In genomic region chr4:44944426-44945075, GRCm38 (mm10) we compare ENCODE assay signal across 21 mouse cellular contexts. TPM values are rescaled to one million over a fixed set of nuclear protein-coding genes. Genes with fewer than 3 reads are reported as not detected.
DNase-seq lines count a peak whose midpoint lies in the region; ATAC-seq and TF ChIP-seq lines count a peak whose summit lies in the region.
"Had no signal": no experiment of that assay in that cellular context is flagged by ENCODE, and none has a peak within 500 bp of the region (broad histone marks: within the 10 kb centered on the region; RNA-seq: fewer than 3 reads in every experiment).

No protein-coding gene starts in this region.

- H3K4me2 ChIP-seq in midbrain, embryonic 11.5 days, result no peak overlapping the region
- H3K4me2 ChIP-seq in midbrain, embryonic 13.5 days (replicated peaks), result no peak overlapping the region
- peak overlapping the region; percentile 48 for H3K4me2 ChIP-seq in CH12.LX (ENCODE audit: insufficient read depth, low read depth, poor library complexity, severe bottlenecking)
- H3K4me2 ChIP-seq in kidney, embryonic 16.5 days (replicated peaks; ENCODE audit: low read depth, low read length), result no peak overlapping the region
- no peak overlapping the region for H3K4me2 ChIP-seq in neural tube, embryonic 15.5 days
- H3K4me2 ChIP-seq: embryonic facial prominence, embryonic 15.5 days; heart, embryonic 11.5 days; hindbrain, embryonic 15.5 days; intestine, embryonic 15.5 days; limb, embryonic 12.5 days; liver, embryonic 11.5 days had no signal

- TF ChIP-seq EP300 in CH12.LX (IDR thresholded peaks at IDR 0.05; ENCODE audit: low read length), result peak; percentile 90

- 81% methylated on average over 10 of the region's 10 CpGs for WGBS in midbrain, embryonic 11.5 days
- 72% methylated on average over 10 of the region's 10 CpGs for WGBS in midbrain, embryonic 13.5 days
- WGBS in kidney, embryonic 16.5 days, result 76% methylated on average over 10 of the region's 10 CpGs
- WGBS in neural tube, embryonic 15.5 days, result 86% methylated on average over 10 of the region's 10 CpGs

- ATAC-seq in midbrain, embryonic 11.5 days (ENCODE audit: low FRiP score), result no peak
- ATAC-seq in midbrain, embryonic 13.5 days, result no peak
- peak; percentile 67; the same call in 1 of the 2 replicates for ATAC-seq in kidney, embryonic 16.5 days (ENCODE audit: low FRiP score, low TSS enrichment)
- no peak for ATAC-seq in neural tube, embryonic 15.5 days (ENCODE audit: low FRiP score)
- ATAC-seq: forebrain, embryonic 14.5 days; intestine, embryonic 15.5 days; liver, postnatal 0 days; lung, postnatal 0 days had no signal

- dilution Hi-C loops in CH12.LX (cut with MboI; ENCODE audit: extremely low pct_ligation_motif_present, extremely low pct_unique_long_range_greater_than_20kb, low sequenced_read_pairs), result no loop called here

- no peak overlapping the region for H3K27ac ChIP-seq in midbrain, embryonic 11.5 days (ENCODE audit: low read depth, low read length)
- no peak overlapping the region for H3K27ac ChIP-seq in midbrain, embryonic 13.5 days
- peak overlapping the region; percentile 17; the same call in 1 of the 2 replicates for H3K27ac ChIP-seq in CH12.LX (ENCODE audit: insufficient read depth, low read depth)
- H3K27ac ChIP-seq in kidney, embryonic 16.5 days (ENCODE audit: low read length), result peak overlapping the region; percentile 65; the same call in 1 of the 2 replicates
- H3K27ac ChIP-seq in neural tube, embryonic 15.5 days (replicated peaks), result no peak overlapping the region
- H3K27ac ChIP-seq: embryonic facial prominence, embryonic 15.5 days; gastrocnemius, adult 2 months; hindbrain, embryonic 15.5 days; intestine, embryonic 15.5 days; limb, embryonic 12.5 days; midbrain, embryonic 10.5 days had no signal

- TF ChIP-seq CTCF in CH12.LX (conservative IDR thresholded peaks at IDR 0.05 in 1 of 2, IDR thresholded peaks at IDR 0.05 in 1 of 2; ENCODE audit: low read depth in 2 of 2, low read length in 2 of 2), result no peak

- H3K36me3 ChIP-seq in midbrain, embryonic 11.5 days (ENCODE audit: control insufficient read depth, insufficient read depth, low read length), result no peaks in the 10 kb centered on the region
- H3K36me3 ChIP-seq in midbrain, embryonic 13.5 days, result no peaks in the 10 kb centered on the region
- no peaks in the 10 kb centered on the region for H3K36me3 ChIP-seq in CH12.LX (replicated peaks in 1 of 2; ENCODE audit: control insufficient read depth in 1 of 2, insufficient read depth in 1 of 2, low read length in 1 of 2)
- no peaks in the 10 kb centered on the region for H3K36me3 ChIP-seq in kidney, embryonic 16.5 days (ENCODE audit: insufficient read depth, low read length)
- no peaks in the 10 kb centered on the region for H3K36me3 ChIP-seq in splenic B cell, adult 2 months (ENCODE audit: control insufficient read depth, insufficient read depth, low read length, poor library complexity, severe bottlenecking)
- H3K36me3 ChIP-seq in neural tube, embryonic 15.5 days, result no peaks in the 10 kb centered on the region
- H3K36me3 ChIP-seq: embryonic facial prominence, embryonic 15.5 days; hindbrain, embryonic 15.5 days; intestine, embryonic 15.5 days; limb, embryonic 12.5 days; midbrain, embryonic 10.5 days had no signal

- no peak; the same call in 1 of the 2 replicates for TF ChIP-seq RAD21 in CH12.LX (IDR thresholded peaks at IDR 0.05; ENCODE audit: low read depth, low read length)

- in situ Hi-C loops in CH12.LX (cut with MboI; ENCODE audit: low pct_ligation_motif_present, low pct_unique_long_range_greater_than_20kb, low sequenced_read_pairs), result loop anchor here (25.0 kb wide), 1 partner anchor 632 kb away; the partner anchor contains the start of gene Melk

- no peaks in the 10 kb centered on the region for H3K9me3 ChIP-seq in midbrain, embryonic 11.5 days (ENCODE audit: control insufficient read depth, low read length)
- H3K9me3 ChIP-seq in midbrain, embryonic 13.5 days, result no peaks in the 10 kb centered on the region
- peaks cover 2% of the 10 kb centered on the region for H3K9me3 ChIP-seq in CH12.LX (replicated peaks; ENCODE audit: low read length)
- H3K9me3 ChIP-seq in kidney, embryonic 16.5 days (ENCODE audit: low read length), result no peaks in the 10 kb centered on the region
- no peaks in the 10 kb centered on the region for H3K9me3 ChIP-seq in neural tube, embryonic 15.5 days (replicated peaks)
- H3K9me3 ChIP-seq: embryonic facial prominence, embryonic 15.5 days; hindbrain, embryonic 15.5 days; intestine, embryonic 15.5 days; limb, embryonic 12.5 days; midbrain, embryonic 10.5 days had no signal

- H3K4me1 ChIP-seq in midbrain, embryonic 11.5 days (ENCODE audit: control insufficient read depth, insufficient read depth, low read length), result no peaks in the 10 kb centered on the region
- H3K4me1 ChIP-seq in midbrain, embryonic 13.5 days (replicated peaks), result peaks cover 15% of the 10 kb centered on the region
- peaks cover 45 to 90% of the 10 kb centered on the region in 2 experiments for H3K4me1 ChIP-seq in CH12.LX (ENCODE audit: control insufficient read depth in 1 of 2, insufficient read depth in 2 of 2)
- no peaks in the 10 kb centered on the region for H3K4me1 ChIP-seq in kidney, embryonic 16.5 days (ENCODE audit: insufficient read depth, low read length)
- H3K4me1 ChIP-seq in neural tube, embryonic 15.5 days, result no peaks in the 10 kb centered on the region
- H3K4me1 ChIP-seq: embryonic facial prominence, embryonic 15.5 days; hindbrain, embryonic 15.5 days; intestine, embryonic 15.5 days; limb, embryonic 12.5 days had no signal

- H3K4me3 ChIP-seq in midbrain, embryonic 11.5 days (ENCODE audit: low read depth, low read length), result no peak overlapping the region
- H3K4me3 ChIP-seq in midbrain, embryonic 13.5 days (replicated peaks), result no peak overlapping the region
- no peak overlapping the region for H3K4me3 ChIP-seq in CH12.LX (replicated peaks in 1 of 3; ENCODE audit: low read depth in 2 of 3, low read length in 2 of 3, poor library complexity in 1 of 3)
- no peak overlapping the region for H3K4me3 ChIP-seq in kidney, embryonic 16.5 days (ENCODE audit: low read length)
- H3K4me3 ChIP-seq in neural tube, embryonic 15.5 days (replicated peaks), result no peak overlapping the region
- H3K4me3 ChIP-seq: embryonic facial prominence, embryonic 15.5 days; gastrocnemius, adult 2 months; hindbrain, embryonic 15.5 days; intestine, embryonic 15.5 days; limb, embryonic 12.5 days; midbrain, embryonic 10.5 days had no signal

- no peaks in the 10 kb centered on the region for H3K27me3 ChIP-seq in midbrain, embryonic 11.5 days (ENCODE audit: control insufficient read depth, insufficient read depth, low read length)
- no peaks in the 10 kb centered on the region for H3K27me3 ChIP-seq in midbrain, embryonic 13.5 days
- no peaks in the 10 kb centered on the region for H3K27me3 ChIP-seq in CH12.LX (replicated peaks)
- no peaks in the 10 kb centered on the region for H3K27me3 ChIP-seq in kidney, embryonic 16.5 days (ENCODE audit: insufficient read depth, low read length)
- no peaks in the 10 kb centered on the region for H3K27me3 ChIP-seq in splenic B cell, adult 2 months (ENCODE audit: control insufficient read depth, insufficient read depth, low read length, poor library complexity, severe bottlenecking)
- H3K27me3 ChIP-seq in neural tube, embryonic 15.5 days (replicated peaks), result no peaks in the 10 kb centered on the region
- H3K27me3 ChIP-seq: embryonic facial prominence, embryonic 15.5 days; hindbrain, embryonic 15.5 days; intestine, embryonic 15.5 days; limb, embryonic 12.5 days had no signal

- peak; percentile 59 for DNase-seq in midbrain, embryonic 11.5 days (ENCODE audit: low spot score, missing footprints)
- peak; percentile 84 for DNase-seq in CH12.LX (ENCODE audit: extremely low read depth)
- peak; percentile 66 for DNase-seq in splenic B cell, adult 2 months (ENCODE audit: low read depth, low spot score)
- DNase-seq in urinary bladder, adult 18-20 months (ENCODE audit: low spot score in 2 of 2), result no peak
- DNase-seq: adrenal gland, postnatal 25 days; cerebellum, adult 11 months; cerebellum, adult 9-11 months; gastrocnemius, adult 2 months; liver, postnatal 0 days had no signal

- TF ChIP-seq POLR2A in CH12.LX (IDR thresholded peaks at IDR 0.05; ENCODE audit: low read depth, low read length), result no peak; the same call in 1 of the 2 replicates

- no peaks in the 10 kb centered on the region for H3K79me2 ChIP-seq in CH12.LX (replicated peaks; ENCODE audit: control insufficient read depth, extremely low read depth, insufficient read depth, poor library complexity, severe bottlenecking)

- no peak overlapping the region for H3K9ac ChIP-seq in midbrain, embryonic 11.5 days (ENCODE audit: low read length)
- no peak overlapping the region for H3K9ac ChIP-seq in midbrain, embryonic 13.5 days (replicated peaks)
- H3K9ac ChIP-seq in CH12.LX (ENCODE audit: insufficient read depth, low read depth), result no peak overlapping the region
- H3K9ac ChIP-seq in kidney, embryonic 16.5 days (replicated peaks; ENCODE audit: low read length), result no peak overlapping the region
- no peak overlapping the region for H3K9ac ChIP-seq in neural tube, embryonic 15.5 days (replicated peaks)
- H3K9ac ChIP-seq: embryonic facial prominence, embryonic 15.5 days; hindbrain, embryonic 15.5 days; intestine, embryonic 15.5 days; limb, embryonic 12.5 days; liver, postnatal 0 days had no signal

TF ChIP-seq in CH12.LX, 34 proteins besides CTCF, POLR2A, EP300 and RAD21 (continues in another document):
- no peak for TF ChIP-seq E2F4 (IDR thresholded peaks at IDR 0.05; ENCODE audit: insufficient replicate concordance, low read depth, low read length)
- no peak for TF ChIP-seq ZC3H11A (IDR thresholded peaks at IDR 0.05; ENCODE audit: low read depth, low read length)
- peak; percentile 60; the same call in 1 of the 2 replicates for TF ChIP-seq SIN3A (IDR thresholded peaks at IDR 0.05; ENCODE audit: low read length)
- TF ChIP-seq JUND (conservative IDR thresholded peaks at IDR 0.05; ENCODE audit: low read depth, low read length), result no peak
- TF ChIP-seq USF2 (conservative IDR thresholded peaks at IDR 0.05; ENCODE audit: low read depth, low read length), result no peak
- peak; percentile 94 for TF ChIP-seq ETS1 (conservative IDR thresholded peaks at IDR 0.05; ENCODE audit: low read depth, low read length)
- peak; percentile 88 for TF ChIP-seq MEF2A (IDR thresholded peaks at IDR 0.05; ENCODE audit: borderline replicate concordance, low read depth, low read length)
- no peak for TF ChIP-seq MXI1 (IDR thresholded peaks at IDR 0.05; ENCODE audit: low read depth, low read length)
- no peak for TF ChIP-seq GABPA (IDR thresholded peaks at IDR 0.05; ENCODE audit: insufficient replicate concordance, low read depth, low read length)

RNA-seq across cellular contexts. Expression of gene Grhpr, which starts 36.6 kb away (rescaled TPM):
- 37.4 and 38.2 TPM in 2 replicates for polyA plus RNA-seq in midbrain, embryonic 11.5 days (2014; fragmentation: Nextera tagmentation; extraction: Ambion mirVana)
- polyA plus RNA-seq in midbrain, embryonic 13.5 days (2015; fragmentation: Nextera tagmentation; extraction: Ambion mirVana), result 20.7 and 23.0 TPM in 2 replicates
- total RNA-seq in CH12.LX (2012; rRNA removed) (43.4 and 76.6 TPM in 2 replicates), CH12.LX (2014; rRNA removed) (106 and 107 TPM in 2 replicates)
- 174 and 204 TPM in 2 replicates for polyA plus RNA-seq in CH12.LX (2012; ENCODE audit: insufficient read length, low read depth)
- 115 and 124 TPM in 2 replicates for polyA plus RNA-seq in kidney, embryonic 16.5 days (2015; fragmentation: Nextera tagmentation; extraction: Ambion mirVana)
- 33.9 and 41.7 TPM in 2 replicates for polyA plus RNA-seq in neural tube, embryonic 15.5 days (2015; fragmentation: Nextera tagmentation; extraction: Ambion mirVana)

Comparison
In these comparisons a context has a peak if more than half of its experiments do, and no peak if none do; other contexts are left out.
1. DNase-seq: peak in midbrain, embryonic 11.5 days (single experiment), CH12.LX (single experiment) and splenic B cell, adult 2 months (single experiment); none in urinary bladder, adult 18-20 months (0 of 2).
2. H3K27ac ChIP-seq: peak in CH12.LX (single experiment) and kidney, embryonic 16.5 days (single experiment); none in midbrain, embryonic 11.5 days (single experiment), midbrain, embryonic 13.5 days (single experiment) and neural tube, embryonic 15.5 days (single experiment).